Mouse (Mus musculus): ENCODE measurements around the gene Rln3.

GRCm38 (mm10) chr8:83995973-83996372 lies 48.8 kb downstream of the Rln3 start:
- TF ChIP-seq CTCF (IDR thresholded peaks at IDR 0.05; ENCODE audit: borderline replicate concordance, extremely low read depth, insufficient read depth, insufficient read length): no peak
- TF ChIP-seq POLR2A (IDR thresholded peaks at IDR 0.05; ENCODE audit: borderline replicate concordance, extremely low read depth, insufficient read depth, insufficient read length, poor library complexity, severe bottlenecking): no peak
